Mouse (Mus musculus) hindbrain, embryonic 13.5 days (tissue): ENCODE measurements at regions not wholly inside any gene's neighbourhood (a gene's known extent, or its start where the extent isn't known, plus 50 kb on each side); places are given as distances from the start of the nearest gene placed in this dataset.
A peak's percentile ranks its signal among the peaks of the same experiment; 100 is the strongest.

Source experiments
- ATAC-seq: fragments of 200-750 bp; cut with Nextera tagmentation; 2 replicates; pipeline ENCODE4 v1.8.0; 2017; ENCODE audit warnings: moderate TSS enrichment; ENCODE audit not compliant: low FRiP score
- H3K27ac ChIP-seq: fragments of 300-500 bp; sonication (generic); 2 replicates; pipeline ENCODE4 v1.5.1; 2015; ENCODE audit warnings: inconsistent platforms, mild to moderate bottlenecking, moderate library complexity
- H3K27me3 ChIP-seq: fragments of 300-500 bp; sonication (generic); 2 replicates; pipeline ENCODE4 v1.6.1; 2015; ENCODE audit warnings: mild to moderate bottlenecking, inconsistent platforms
- H3K36me3 ChIP-seq: fragments of 300-500 bp; sonication (generic); 2 replicates; pipeline ENCODE4 v1.6.1; 2015; ENCODE audit warnings: mild to moderate bottlenecking, inconsistent platforms
- H3K4me1 ChIP-seq: fragments of 300-500 bp; sonication (generic); replicated peaks from 2 replicates; pipeline ENCODE4 v1.6.1; 2015; ENCODE audit warnings: inconsistent platforms
- H3K4me2 ChIP-seq: fragments of 300-500 bp; sonication (generic); 2 replicates; pipeline ENCODE4 v1.6.1; 2015; ENCODE audit warnings: inconsistent platforms, mild to moderate bottlenecking, moderate library complexity
- H3K4me3 ChIP-seq: fragments of 300-500 bp; sonication (generic); 2 replicates; pipeline ENCODE4 v1.5.1; 2015; ENCODE audit warnings: mild to moderate bottlenecking, inconsistent platforms
- H3K9ac ChIP-seq: fragments of 300-500 bp; sonication (generic); 2 replicates; pipeline ENCODE4 v1.6.1; 2015; ENCODE audit warnings: mild to moderate bottlenecking, inconsistent platforms
- H3K9me3 ChIP-seq: fragments of 300-500 bp; sonication (generic); 2 replicates; pipeline ENCODE4 v1.6.1; 2016; ENCODE audit warnings: inconsistent platforms
- WGBS: fragments of 180-500 bp; shearing (Covaris S2); methylation state at CpG from one replicate; pipeline ENCODE4 v1.1.7; 2015; 5-methylcytosine and 5-hydroxymethylcytosine counted together

GRCm38 (mm10) chr6:78228883-78229282 is 141.6 kb upstream of the Reg3b start:
- H3K4me3 ChIP-seq = no peak overlapping the region
- no peak for ATAC-seq
- no peaks in the 10 kb centered on the region for H3K36me3 ChIP-seq
- H3K27ac ChIP-seq = no peak overlapping the region
- H3K9ac ChIP-seq = no peak overlapping the region
- 92% methylated on average over 3 of the region's 3 CpGs for WGBS
- H3K4me1 ChIP-seq = no peaks in the 10 kb centered on the region
- H3K9me3 ChIP-seq = no peaks in the 10 kb centered on the region
- no peaks in the 10 kb centered on the region for H3K27me3 ChIP-seq
- no peak overlapping the region for H3K4me2 ChIP-seq

- 36% methylated on average over 1 of the region's 1 CpGs for WGBS
- Histone ChIP-seq H3K9ac (no peak overlapping the region), H3K27me3 (no peaks in the 10 kb centered on the region), H3K9me3 (no peaks in the 10 kb centered on the region), H3K4me2 (no peak overlapping the region), H3K27ac (no peak overlapping the region), H3K36me3 (no peaks in the 10 kb centered on the region), H3K4me1 (no peaks in the 10 kb centered on the region), H3K4me3 (no peak overlapping the region)
- no peak for ATAC-seq
Observed at GRCm38 (mm10) chr6:78244404-78244803, 126.1 kb upstream of the Reg3b start.

GRCm38 (mm10) chr6:78245010-78245409 is 125.4 kb upstream of the Reg3b start:
- Histone ChIP-seq H3K4me1 (no peaks in the 10 kb centered on the region), H3K9me3 (no peaks in the 10 kb centered on the region), H3K4me3 (no peak overlapping the region), H3K9ac (no peak overlapping the region), H3K4me2 (no peak overlapping the region), H3K27me3 (no peaks in the 10 kb centered on the region), H3K27ac (no peak overlapping the region), H3K36me3 (no peaks in the 10 kb centered on the region)
- ATAC-seq = no peak
- WGBS = 64% methylated on average over 1 of the region's 1 CpGs

- no peak overlapping the region for H3K4me3 ChIP-seq
- H3K9me3 ChIP-seq = no peaks in the 10 kb centered on the region
- no peak overlapping the region for H3K27ac ChIP-seq
- H3K9ac ChIP-seq = no peak overlapping the region
- H3K27me3 ChIP-seq = no peaks in the 10 kb centered on the region
- H3K36me3 ChIP-seq = no peaks in the 10 kb centered on the region
- 46% methylated on average over 1 of the region's 1 CpGs for WGBS
- no peak for ATAC-seq
- no peaks in the 10 kb centered on the region for H3K4me1 ChIP-seq
- no peak overlapping the region for H3K4me2 ChIP-seq
Observed at GRCm38 (mm10) chr6:78250053-78250452, 120.4 kb upstream of the Reg3b start.

- no peak overlapping the region for H3K9ac ChIP-seq
- H3K36me3 ChIP-seq = no peaks in the 10 kb centered on the region
- no peaks in the 10 kb centered on the region for H3K27me3 ChIP-seq
- WGBS = 23% methylated on average over 2 of the region's 2 CpGs
- no peak overlapping the region for H3K4me2 ChIP-seq
- no peak overlapping the region for H3K27ac ChIP-seq
- peak; percentile 43; the same call in 1 of the 2 replicates for ATAC-seq
- H3K4me1 ChIP-seq = no peaks in the 10 kb centered on the region
- no peak overlapping the region for H3K4me3 ChIP-seq
- no peaks in the 10 kb centered on the region for H3K9me3 ChIP-seq
Observed at GRCm38 (mm10) chr6:78250541-78250940, 119.9 kb upstream of the Reg3b start.

- Histone ChIP-seq H3K9me3 (no peaks in the 10 kb centered on the region), H3K36me3 (no peaks in the 10 kb centered on the region), H3K27me3 (no peaks in the 10 kb centered on the region), H3K27ac (no peak overlapping the region), H3K4me2 (no peak overlapping the region), H3K9ac (no peak overlapping the region), H3K4me1 (no peaks in the 10 kb centered on the region), H3K4me3 (no peak overlapping the region)
- WGBS = 76% methylated on average over 3 of the region's 3 CpGs
- ATAC-seq = no peak
Observed at GRCm38 (mm10) chr6:78271879-78272546, 98.4 kb upstream of the Reg3b start.

- no peaks in the 10 kb centered on the region for H3K36me3 ChIP-seq
- H3K27me3 ChIP-seq = no peaks in the 10 kb centered on the region
- H3K4me3 ChIP-seq = no peak overlapping the region
- H3K9ac ChIP-seq = no peak overlapping the region
- H3K4me2 ChIP-seq = no peak overlapping the region
- 0 out of 2 replicates have a peak overlapping the region, but pooled peaks have one; percentile 15 for H3K27ac ChIP-seq
- 49% methylated on average over 6 of the region's 6 CpGs for WGBS
- ATAC-seq = peak; percentile 80
- 0 out of 2 replicates have a peak, but pooled peaks cover 8% of the 10 kb centered on the region for H3K4me1 ChIP-seq
- no peaks in the 10 kb centered on the region for H3K9me3 ChIP-seq
Observed at GRCm38 (mm10) chr6:78277993-78278715, 92.3 kb upstream of the Reg3b start.

- 87% methylated on average over 5 of the region's 5 CpGs for WGBS
- Histone ChIP-seq H3K9me3 (no peaks in the 10 kb centered on the region), H3K4me3 (no peak overlapping the region)
Observed at GRCm38 (mm10) chr6:78280541-78280940, 89.9 kb upstream of the Reg3b start.

GRCm38 (mm10) chr6:78294647-78295046 is 75.8 kb upstream of the Reg3b start:
- no peaks in the 10 kb centered on the region for H3K27me3 ChIP-seq
- H3K36me3 ChIP-seq = no peaks in the 10 kb centered on the region
- ATAC-seq = peak; percentile 68; the same call in 1 of the 2 replicates
- no peak overlapping the region for H3K4me3 ChIP-seq
- WGBS = 23% methylated on average over 1 of the region's 1 CpGs
- no peak overlapping the region for H3K9ac ChIP-seq
- H3K27ac ChIP-seq = no peak overlapping the region
- no peak overlapping the region for H3K4me2 ChIP-seq
- no peaks in the 10 kb centered on the region for H3K9me3 ChIP-seq
- H3K4me1 ChIP-seq = no peaks in the 10 kb centered on the region; the same call in 1 of the 2 replicates

More at GRCm38 (mm10) chr6:78280541-78280940, 89.9 kb upstream of the Reg3b start:
- no peak overlapping the region for H3K4me2 ChIP-seq
- no peaks in the 10 kb centered on the region for H3K27me3 ChIP-seq
- H3K36me3 ChIP-seq = no peaks in the 10 kb centered on the region
- no peak overlapping the region for H3K27ac ChIP-seq
- no peak for ATAC-seq
- 0 out of 2 replicates have a peak, but pooled peaks cover 8% of the 10 kb centered on the region for H3K4me1 ChIP-seq
- no peak overlapping the region for H3K9ac ChIP-seq

- H3K9me3 ChIP-seq = no peaks in the 10 kb centered on the region
- no peak overlapping the region for H3K4me2 ChIP-seq
- no peak overlapping the region for H3K9ac ChIP-seq
- ATAC-seq = no peak
- H3K27ac ChIP-seq = no peak overlapping the region
- no peaks in the 10 kb centered on the region for H3K27me3 ChIP-seq
- no peaks in the 10 kb centered on the region for H3K4me1 ChIP-seq
- H3K36me3 ChIP-seq = no peaks in the 10 kb centered on the region
- H3K4me3 ChIP-seq = no peak overlapping the region
- 85% methylated on average over 1 of the region's 1 CpGs for WGBS
Observed at GRCm38 (mm10) chr6:78303187-78303740, 67.2 kb upstream of the Reg3b start.
